Mouse (Mus musculus) neural tube, embryonic 15.5 days (tissue): Measurements from ENCODE around the gene Ccdc152. TPM values are rescaled to one million over a fixed set of nuclear protein-coding genes. Genes with fewer than 3 reads are reported as not detected.

ENCODE experiments used
- ATAC-seq: fragments of 200-750 bp; cut with Nextera tagmentation; 2 replicates; pipeline ENCODE4 v1.8.0; 2017; ENCODE audit warnings: mild to moderate bottlenecking, moderate TSS enrichment, moderate library complexity; ENCODE audit not compliant: low FRiP score
- H3K27ac ChIP-seq: fragments of 300-500 bp; sonication (generic); replicated peaks from 2 replicates; pipeline ENCODE4 v1.5.1; 2015; ENCODE audit warnings: mild to moderate bottlenecking, inconsistent platforms
- H3K27me3 ChIP-seq: fragments of 300-500 bp; sonication (generic); replicated peaks from 2 replicates; pipeline ENCODE4 v1.6.1; 2015; ENCODE audit warnings: inconsistent platforms
- H3K36me3 ChIP-seq: fragments of 300-500 bp; sonication (generic); 2 replicates; pipeline ENCODE4 v1.6.1; 2015; ENCODE audit warnings: inconsistent platforms
- H3K4me1 ChIP-seq: fragments of 300-500 bp; sonication (generic); 2 replicates; pipeline ENCODE4 v1.6.1; 2015; ENCODE audit warnings: inconsistent platforms
- H3K4me2 ChIP-seq: fragments of 300-500 bp; sonication (generic); 2 replicates; pipeline ENCODE4 v1.6.1; 2015; ENCODE audit warnings: inconsistent platforms, mild to moderate bottlenecking, moderate library complexity
- H3K4me3 ChIP-seq: fragments of 300-500 bp; sonication (generic); replicated peaks from 2 replicates; pipeline ENCODE4 v1.5.1; 2015; ENCODE audit warnings: mild to moderate bottlenecking, inconsistent platforms
- H3K9ac ChIP-seq: fragments of 300-500 bp; sonication (generic); replicated peaks from 2 replicates; pipeline ENCODE4 v1.6.1; 2015; ENCODE audit warnings: mild to moderate bottlenecking, inconsistent platforms
- H3K9me3 ChIP-seq: fragments of 300-500 bp; sonication (generic); replicated peaks from 2 replicates; pipeline ENCODE4 v1.6.1; 2016; ENCODE audit warnings: inconsistent platforms
- WGBS: fragments of 180-500 bp; shearing (Covaris S2); methylation state at CpG from one replicate; pipeline ENCODE4 v1.1.7; 2015; ENCODE audit warnings: mixed read lengths; 5-methylcytosine and 5-hydroxymethylcytosine counted together
- polyA plus RNA-seq: library from polyadenylated mRNA; unstranded; fragments of >200 nt; fragmentation: Nextera tagmentation; extraction: Ambion mirVana; gene quantifications from 2 replicates; pipeline ENCODE4 v1.2.1, GENCODE M21; 2015

The Ccdc152 gene
- polyA plus RNA-seq, 1 experiment from 2014 or later = 0.28 TPM

- no peaks in the 10 kb centered on the region for H3K36me3 ChIP-seq
- H3K4me2 ChIP-seq = no peak overlapping the region
- H3K4me1 ChIP-seq = no peaks in the 10 kb centered on the region
- no peaks in the 10 kb centered on the region for H3K27me3 ChIP-seq
- H3K27ac ChIP-seq = no peak overlapping the region
- no peak overlapping the region for H3K9ac ChIP-seq
- no peaks in the 10 kb centered on the region for H3K9me3 ChIP-seq
- no peak overlapping the region for H3K4me3 ChIP-seq
- ATAC-seq = no peak
These were observed 9.6 kb upstream of the Ccdc152 start for GRCm38 (mm10) chr15:3312937-3313336.

- 92% methylated on average over 3 of the region's 3 CpGs for WGBS
- Histone ChIP-seq H3K4me3 (no peak overlapping the region), H3K4me1 (no peaks in the 10 kb centered on the region), H3K27me3 (no peaks in the 10 kb centered on the region), H3K9me3 (no peaks in the 10 kb centered on the region), H3K9ac (no peak overlapping the region), H3K27ac (no peak overlapping the region), H3K36me3 (no peaks in the 10 kb centered on the region), H3K4me2 (no peak overlapping the region)
- ATAC-seq = no peak
These were observed 6.5 kb upstream of the Ccdc152 start for GRCm38 (mm10) chr15:3309856-3310255.

- ATAC-seq = no peak
- no peaks in the 10 kb centered on the region for H3K4me1 ChIP-seq
- H3K27me3 ChIP-seq = no peaks in the 10 kb centered on the region
- no peaks in the 10 kb centered on the region for H3K9me3 ChIP-seq
- H3K4me2 ChIP-seq = no peak overlapping the region
- WGBS = 80% methylated on average over 4 of the region's 4 CpGs
- H3K9ac ChIP-seq = no peak overlapping the region
- H3K27ac ChIP-seq = no peak overlapping the region
- no peaks in the 10 kb centered on the region for H3K36me3 ChIP-seq
- H3K4me3 ChIP-seq = no peak overlapping the region
These were observed 2.8 kb downstream of the Ccdc152 start for GRCm38 (mm10) chr15:3300361-3301100.

- Histone ChIP-seq H3K27me3 (no peaks in the 10 kb centered on the region), H3K4me1 (no peaks in the 10 kb centered on the region), H3K4me2 (no peak overlapping the region), H3K9ac (no peak overlapping the region), H3K9me3 (no peaks in the 10 kb centered on the region), H3K4me3 (no peak overlapping the region), H3K27ac (no peak overlapping the region), H3K36me3 (no peaks in the 10 kb centered on the region)
- 89% methylated on average over 8 of the region's 8 CpGs for WGBS
- ATAC-seq = no peak
These were observed 5.7 kb downstream of the Ccdc152 start for GRCm38 (mm10) chr15:3297615-3298014.

- no peak for ATAC-seq
- no peaks in the 10 kb centered on the region for H3K27me3 ChIP-seq
These were observed 7.3 kb downstream of the Ccdc152 start for GRCm38 (mm10) chr15:3295986-3296385.

GRCm38 (mm10) chr15:3293477-3293876, 9.8 kb downstream of the Ccdc152 start:
- Histone ChIP-seq H3K4me3 (no peak overlapping the region), H3K9me3 (no peaks in the 10 kb centered on the region), H3K27me3 (no peaks in the 10 kb centered on the region), H3K36me3 (no peaks in the 10 kb centered on the region), H3K27ac (no peak overlapping the region), H3K4me1 (no peaks in the 10 kb centered on the region), H3K9ac (no peak overlapping the region), H3K4me2 (no peak overlapping the region)
- no peak for ATAC-seq
- 71% methylated on average over 1 of the region's 1 CpGs for WGBS

More at GRCm38 (mm10) chr15:3295986-3296385, 7.3 kb downstream of the Ccdc152 start:
- H3K36me3 ChIP-seq = no peaks in the 10 kb centered on the region
- WGBS = 83% methylated on average over 1 of the region's 1 CpGs
- H3K27ac ChIP-seq = no peak overlapping the region
- H3K9ac ChIP-seq = no peak overlapping the region
- no peaks in the 10 kb centered on the region for H3K9me3 ChIP-seq
- no peak overlapping the region for H3K4me3 ChIP-seq
- no peak overlapping the region for H3K4me2 ChIP-seq
- H3K4me1 ChIP-seq = no peaks in the 10 kb centered on the region

GRCm38 (mm10) chr15:3290435-3290834, 12.9 kb downstream of the Ccdc152 start:
- no peak overlapping the region for H3K9ac ChIP-seq
- WGBS = 93% methylated on average over 3 of the region's 3 CpGs
- no peak overlapping the region for H3K4me3 ChIP-seq
- H3K36me3 ChIP-seq = no peaks in the 10 kb centered on the region
- no peaks in the 10 kb centered on the region for H3K27me3 ChIP-seq
- H3K27ac ChIP-seq = no peak overlapping the region
- no peaks in the 10 kb centered on the region for H3K4me1 ChIP-seq
- H3K4me2 ChIP-seq = no peak overlapping the region
- no peak for ATAC-seq
- H3K9me3 ChIP-seq = no peaks in the 10 kb centered on the region

- H3K9ac ChIP-seq = no peak overlapping the region
- ATAC-seq = no peak
- H3K4me3 ChIP-seq = no peak overlapping the region
- H3K27ac ChIP-seq = no peak overlapping the region
- H3K9me3 ChIP-seq = no peaks in the 10 kb centered on the region
- no peak overlapping the region for H3K4me2 ChIP-seq
- H3K27me3 ChIP-seq = no peaks in the 10 kb centered on the region
- H3K36me3 ChIP-seq = no peaks in the 10 kb centered on the region
- no peaks in the 10 kb centered on the region for H3K4me1 ChIP-seq
These were observed 17.3 kb downstream of the Ccdc152 start for GRCm38 (mm10) chr15:3286032-3286431.

GRCm38 (mm10) chr15:3281737-3282136, 21.6 kb downstream of the Ccdc152 start:
- no peak overlapping the region for H3K4me3 ChIP-seq
- 85% methylated on average over 1 of the region's 1 CpGs for WGBS
- H3K27ac ChIP-seq = no peak overlapping the region
- H3K9ac ChIP-seq = no peak overlapping the region
- no peaks in the 10 kb centered on the region for H3K4me1 ChIP-seq
- ATAC-seq = no peak
- no peak overlapping the region for H3K4me2 ChIP-seq
- H3K27me3 ChIP-seq = no peaks in the 10 kb centered on the region
- H3K9me3 ChIP-seq = no peaks in the 10 kb centered on the region
- no peaks in the 10 kb centered on the region for H3K36me3 ChIP-seq

GRCm38 (mm10) chr15:3281216-3281615, 22.1 kb downstream of the Ccdc152 start:
- Histone ChIP-seq H3K36me3 (no peaks in the 10 kb centered on the region), H3K27me3 (no peaks in the 10 kb centered on the region), H3K4me1 (no peaks in the 10 kb centered on the region), H3K4me3 (no peak overlapping the region), H3K4me2 (no peak overlapping the region), H3K9me3 (no peaks in the 10 kb centered on the region), H3K27ac (no peak overlapping the region), H3K9ac (no peak overlapping the region)
- ATAC-seq = no peak

GRCm38 (mm10) chr15:3279242-3279641, 24.1 kb downstream of the Ccdc152 start:
- Histone ChIP-seq H3K27ac (no peak overlapping the region), H3K4me3 (no peak overlapping the region), H3K36me3 (no peaks in the 10 kb centered on the region), H3K9me3 (no peaks in the 10 kb centered on the region), H3K9ac (no peak overlapping the region), H3K27me3 (no peaks in the 10 kb centered on the region), H3K4me2 (no peak overlapping the region), H3K4me1 (no peaks in the 10 kb centered on the region; the same call in 1 of the 2 replicates)
- ATAC-seq = no peak
- 83% methylated on average over 7 of the region's 7 CpGs for WGBS

GRCm38 (mm10) chr15:3277391-3277790, 25.9 kb downstream of the Ccdc152 start:
- no peak overlapping the region for H3K27ac ChIP-seq
- no peak for ATAC-seq
- H3K9me3 ChIP-seq = no peaks in the 10 kb centered on the region
- no peak overlapping the region for H3K4me3 ChIP-seq
- no peak overlapping the region for H3K9ac ChIP-seq
- WGBS = 87% methylated on average over 2 of the region's 2 CpGs
- no peak overlapping the region for H3K4me2 ChIP-seq
- no peaks in the 10 kb centered on the region for H3K27me3 ChIP-seq
- H3K4me1 ChIP-seq = no peaks in the 10 kb centered on the region; the same call in 1 of the 2 replicates
- no peaks in the 10 kb centered on the region for H3K36me3 ChIP-seq
